Mouse (Mus musculus) embryonic facial prominence, embryonic 12.5 days (tissue): Measurements from ENCODE around the gene Rxfp3. TPM values are rescaled to one million over a fixed set of nuclear protein-coding genes. Genes with fewer than 3 reads are reported as not detected.
"Not testable (repeated sequence)": the region's sequence is repeated elsewhere in the genome, so short reads cannot be mapped to it uniquely, and the experiment has no call there.

Experiments
- ATAC-seq: fragments of 200-750 bp; cut with Nextera tagmentation; 2 replicates; pipeline ENCODE4 v1.8.0; 2017; ENCODE audit not compliant: insufficient number of reproducible peaks, insufficient read depth, low FRiP score, low TSS enrichment
- H3K27ac ChIP-seq: fragments of 300-500 bp; sonication (generic); 2 replicates; pipeline ENCODE4 v1.5.1; 2016; ENCODE audit warnings: mild to moderate bottlenecking
- H3K27me3 ChIP-seq: fragments of 300-500 bp; sonication (generic); 2 replicates; pipeline ENCODE4 v1.6.1; 2016; ENCODE audit warnings: mild to moderate bottlenecking, moderate library complexity
- H3K36me3 ChIP-seq: fragments of 300-500 bp; sonication (generic); 2 replicates; pipeline ENCODE4 v1.6.1; 2016; ENCODE audit warnings: mild to moderate bottlenecking
- H3K4me1 ChIP-seq: fragments of 300-500 bp; sonication (generic); 2 replicates; pipeline ENCODE4 v1.6.1; 2016
- H3K4me2 ChIP-seq: fragments of 300-500 bp; sonication (generic); replicated peaks from 2 replicates; pipeline ENCODE4 v1.6.1; 2016; ENCODE audit warnings: mild to moderate bottlenecking, moderate library complexity
- H3K4me3 ChIP-seq: fragments of 300-500 bp; sonication (generic); 2 replicates; pipeline ENCODE4 v1.5.1; 2016; ENCODE audit warnings: mild to moderate bottlenecking
- H3K9ac ChIP-seq: fragments of 300-500 bp; sonication (generic); 2 replicates; pipeline ENCODE4 v1.6.1; 2016; ENCODE audit warnings: mild to moderate bottlenecking, moderate library complexity
- H3K9me3 ChIP-seq: fragments of 300-500 bp; sonication (generic); 2 replicates; pipeline ENCODE4 v1.6.1; 2016; ENCODE audit warnings: mild to moderate bottlenecking, moderate library complexity
- WGBS: fragments of 180-500 bp; shearing (Covaris S2); methylation state at CpG from one replicate; pipeline ENCODE4 v1.1.7; 2016; 5-methylcytosine and 5-hydroxymethylcytosine counted together
- polyA plus RNA-seq: library from polyadenylated mRNA; unstranded; fragments of >200 nt; fragmentation: Nextera tagmentation; extraction: Ambion mirVana; gene quantifications from 2 replicates; pipeline ENCODE4 v1.2.1, GENCODE M21; 2016

The Rxfp3 gene
- polyA plus RNA-seq, 1 experiment from 2014 or later, result 2.6 TPM

DNA sequence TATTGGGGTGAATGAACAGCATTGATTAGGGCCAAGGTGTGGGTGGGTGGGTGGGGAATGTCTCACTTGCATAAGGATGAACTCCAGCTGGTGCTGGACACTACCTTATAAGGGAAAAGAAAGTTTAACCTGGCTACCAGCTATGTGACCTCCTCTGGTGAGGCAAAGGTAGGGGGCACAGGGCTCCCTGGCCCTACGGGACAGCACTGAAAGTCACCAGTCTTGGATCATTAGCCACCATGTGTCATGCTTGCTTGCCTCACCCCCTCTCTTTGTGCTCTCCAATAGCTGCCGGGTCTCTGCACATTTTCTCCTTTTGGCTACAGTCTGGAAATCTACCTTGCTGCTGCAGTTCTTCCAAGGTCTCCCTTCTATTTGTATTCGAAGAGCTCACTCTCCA, 7.6 kb downstream of the Rxfp3 start:
- no peak overlapping the region for H3K27ac ChIP-seq
- ATAC-seq, result no peak
- peaks cover 20% of the 10 kb centered on the region for H3K27me3 ChIP-seq
- H3K4me1 ChIP-seq, result no peaks in the 10 kb centered on the region
- no peak overlapping the region for H3K4me3 ChIP-seq
- H3K36me3 ChIP-seq, result no peaks in the 10 kb centered on the region
- WGBS, result 68% methylated on average over 3 of the region's 3 CpGs
- H3K9ac ChIP-seq, result no peak overlapping the region
- H3K4me2 ChIP-seq, result no peak overlapping the region
- no peaks in the 10 kb centered on the region for H3K9me3 ChIP-seq

DNA sequence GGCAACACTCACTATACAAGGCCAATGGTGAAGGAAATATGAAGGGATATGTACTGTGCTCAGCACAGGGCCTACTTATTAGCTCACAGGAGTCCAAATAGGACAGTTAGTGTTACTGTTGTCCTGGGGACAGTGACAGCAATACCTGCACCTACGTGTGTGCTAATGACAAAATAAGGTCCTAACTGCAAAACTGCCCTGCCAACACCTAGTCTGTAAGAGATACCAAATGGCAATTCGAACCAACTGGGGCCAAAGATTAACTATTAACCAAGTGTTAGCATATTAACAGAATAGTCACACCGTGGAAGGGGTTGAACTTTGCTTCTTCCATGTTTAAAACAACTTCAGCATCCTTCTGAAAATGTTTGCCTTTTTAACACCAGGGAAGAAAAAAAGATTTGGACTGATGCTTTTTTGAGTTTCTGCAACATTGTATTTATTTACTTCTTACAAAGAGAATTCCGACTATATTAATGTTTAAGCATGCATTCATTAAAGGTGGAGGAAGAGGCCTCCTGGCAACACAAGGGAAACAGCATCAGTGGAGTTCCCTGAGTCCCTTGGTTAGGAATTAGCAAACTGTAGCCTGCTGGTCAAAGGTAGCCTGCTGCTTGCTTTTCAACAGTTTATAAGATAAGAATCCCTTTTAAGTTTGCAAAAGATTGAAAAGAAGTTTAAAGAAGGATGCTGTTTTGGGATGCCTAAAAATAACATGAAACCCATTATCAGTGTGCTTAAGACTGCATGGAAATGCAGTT, 10.8 kb downstream of the Rxfp3 start:
- Histone ChIP-seq H3K27ac (no peak overlapping the region), H3K9ac (no peak overlapping the region), H3K27me3 (no peaks in the 10 kb centered on the region), H3K4me1 (no peaks in the 10 kb centered on the region), H3K4me3 (no peak overlapping the region), H3K36me3 (no peaks in the 10 kb centered on the region), H3K4me2 (no peak overlapping the region), H3K9me3 (no peaks in the 10 kb centered on the region)
- no peak for ATAC-seq
- 79% methylated on average over 4 of the region's 4 CpGs for WGBS

DNA sequence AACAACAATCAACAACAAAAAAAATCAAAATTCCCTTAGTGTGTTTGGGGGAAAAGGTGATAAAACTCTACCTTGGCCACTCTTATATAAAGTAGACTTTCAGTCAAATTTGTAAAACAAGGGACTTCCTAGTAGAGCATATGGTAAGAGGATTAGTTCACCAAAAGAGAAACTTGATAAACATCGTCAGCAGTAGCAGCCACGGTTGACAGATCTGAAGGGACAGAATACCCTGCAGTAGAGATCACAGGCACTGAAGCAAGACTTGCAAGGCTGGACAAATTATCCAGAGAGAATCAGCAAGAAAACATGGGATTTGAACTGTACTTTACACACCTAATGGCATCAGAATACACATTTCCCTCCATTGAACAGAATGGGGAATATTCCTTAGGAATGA, 22.9 kb downstream of the Rxfp3 start:
- Histone ChIP-seq H3K27me3 (no peaks in the 10 kb centered on the region), H3K4me1 (no peaks in the 10 kb centered on the region), H3K4me2 (no peak overlapping the region), H3K9me3 (no peaks in the 10 kb centered on the region), H3K4me3 (no peak overlapping the region), H3K9ac (no peak overlapping the region), H3K36me3 (no peaks in the 10 kb centered on the region), H3K27ac (no peak overlapping the region)
- 38% methylated on average over 2 of the region's 2 CpGs for WGBS
- no peak for ATAC-seq

DNA sequence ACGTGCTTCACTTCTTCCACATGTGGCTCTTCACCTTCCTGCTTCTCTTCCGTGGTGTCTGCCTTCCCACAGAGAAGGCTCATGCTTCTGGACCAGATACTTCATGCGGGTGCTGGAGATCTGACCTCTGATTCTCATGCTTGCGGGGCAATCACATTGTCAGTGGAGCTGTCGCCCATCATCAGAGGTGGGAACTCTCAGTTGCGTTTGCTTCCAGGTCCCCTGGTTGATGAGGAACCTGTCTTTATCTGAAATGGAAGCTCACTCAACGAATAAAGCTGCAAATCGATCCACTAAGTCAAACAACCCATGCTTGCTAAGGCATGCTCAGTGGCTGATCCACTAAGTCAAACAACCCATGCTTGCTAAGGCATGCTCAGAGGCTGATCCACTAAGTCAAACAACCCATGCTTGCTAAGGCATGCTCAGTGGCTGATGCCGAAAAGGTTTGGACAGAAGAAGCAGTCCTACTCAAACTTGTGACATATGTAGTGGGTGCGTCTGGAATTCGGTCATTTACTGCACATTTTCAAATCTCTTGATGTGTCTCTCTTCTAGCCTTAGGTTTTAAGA, 26.7 kb downstream of the Rxfp3 start:
- no peak overlapping the region for H3K27ac ChIP-seq
- WGBS, result 89% methylated on average over 11 of the region's 11 CpGs
- H3K4me2 ChIP-seq, result no peak overlapping the region
- H3K9ac ChIP-seq, result no peak overlapping the region
- no peaks in the 10 kb centered on the region for H3K36me3 ChIP-seq
- H3K4me3 ChIP-seq, result no peak overlapping the region
- no peaks in the 10 kb centered on the region for H3K4me1 ChIP-seq
- no peaks in the 10 kb centered on the region for H3K27me3 ChIP-seq
- no peak for ATAC-seq
- no peaks in the 10 kb centered on the region for H3K9me3 ChIP-seq

DNA sequence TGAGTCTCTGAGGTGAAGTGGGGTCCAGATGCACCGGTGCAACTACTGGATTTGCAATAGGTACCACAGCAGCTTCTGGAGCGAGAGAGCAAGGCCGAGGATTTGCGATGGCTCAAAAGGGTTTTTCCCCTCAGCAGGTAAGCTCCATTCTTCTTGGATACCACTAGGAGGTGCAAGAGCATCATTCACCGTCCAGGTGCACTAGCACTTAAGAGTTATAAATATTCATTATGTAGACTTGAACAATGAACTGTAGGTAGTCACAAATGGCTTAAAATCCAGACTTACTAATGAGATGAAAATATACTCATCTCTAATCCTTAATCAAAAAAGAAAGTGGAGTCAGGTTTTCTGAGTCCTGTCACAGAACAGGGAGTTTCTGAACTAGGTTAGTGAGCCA, 29.0 kb downstream of the Rxfp3 start:
- ATAC-seq, result no peak
- Histone ChIP-seq H3K4me2 (no peak overlapping the region), H3K9ac (no peak overlapping the region), H3K4me1 (no peaks in the 10 kb centered on the region), H3K27me3 (no peaks in the 10 kb centered on the region), H3K9me3 (no peaks in the 10 kb centered on the region), H3K36me3 (no peaks in the 10 kb centered on the region), H3K4me3 (no peak overlapping the region), H3K27ac (no peak overlapping the region)
- WGBS, result 20% methylated on average over 5 of the region's 5 CpGs

DNA sequence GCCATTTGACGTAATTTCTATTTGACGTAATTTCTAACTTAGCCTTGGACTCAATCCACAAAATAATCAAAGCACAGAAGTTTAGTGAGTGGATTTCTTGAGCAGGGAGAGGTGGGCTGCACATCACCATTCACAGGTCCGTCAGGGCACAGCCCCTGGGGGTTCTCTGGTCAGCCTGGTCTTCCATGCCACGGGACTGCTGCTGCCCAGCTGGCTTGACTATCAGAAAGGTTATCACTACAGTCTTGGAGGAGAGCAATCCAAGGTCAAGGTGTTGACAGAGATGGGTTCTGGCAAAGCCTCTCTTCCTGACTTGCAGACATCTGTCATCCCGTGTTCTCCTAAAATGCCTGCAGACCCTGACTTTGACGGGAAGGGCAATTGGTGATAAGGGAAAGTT, 33.1 kb downstream of the Rxfp3 start:
- Histone ChIP-seq H3K27me3 (no peaks in the 10 kb centered on the region), H3K36me3 (no peaks in the 10 kb centered on the region), H3K27ac (no peak overlapping the region), H3K4me3 (no peak overlapping the region), H3K4me2 (no peak overlapping the region), H3K4me1 (no peaks in the 10 kb centered on the region), H3K9ac (no peak overlapping the region), H3K9me3 (no peaks in the 10 kb centered on the region)
- 75% methylated on average over 6 of the region's 6 CpGs for WGBS
- ATAC-seq, result no peak

DNA sequence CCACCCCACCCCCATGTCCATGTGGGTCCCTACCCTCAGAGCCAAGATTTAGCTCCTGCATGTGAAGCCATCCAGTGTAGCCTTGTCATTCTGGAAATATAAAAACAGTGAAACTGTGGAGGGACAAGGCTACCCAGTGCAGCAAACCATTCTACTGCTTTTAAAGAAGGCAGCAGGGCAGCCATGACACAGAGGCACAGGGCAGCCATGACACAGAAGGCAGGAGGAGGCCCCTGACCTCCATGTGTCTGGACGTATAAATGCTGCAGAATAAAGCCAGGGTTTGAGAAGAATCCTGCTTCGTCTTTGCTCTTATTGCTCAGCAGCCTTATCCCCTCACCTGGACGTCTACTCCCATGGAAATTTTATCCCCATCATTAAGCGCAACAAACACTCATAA, 34.0 kb downstream of the Rxfp3 start:
- H3K27ac ChIP-seq, result no peak overlapping the region
- ATAC-seq, result no peak
- no peaks in the 10 kb centered on the region for H3K36me3 ChIP-seq
- 76% methylated on average over 4 of the region's 4 CpGs for WGBS
- H3K27me3 ChIP-seq, result no peaks in the 10 kb centered on the region
- H3K4me2 ChIP-seq, result no peak overlapping the region
- no peaks in the 10 kb centered on the region for H3K4me1 ChIP-seq
- no peak overlapping the region for H3K4me3 ChIP-seq
- H3K9me3 ChIP-seq, result no peaks in the 10 kb centered on the region
- no peak overlapping the region for H3K9ac ChIP-seq

DNA sequence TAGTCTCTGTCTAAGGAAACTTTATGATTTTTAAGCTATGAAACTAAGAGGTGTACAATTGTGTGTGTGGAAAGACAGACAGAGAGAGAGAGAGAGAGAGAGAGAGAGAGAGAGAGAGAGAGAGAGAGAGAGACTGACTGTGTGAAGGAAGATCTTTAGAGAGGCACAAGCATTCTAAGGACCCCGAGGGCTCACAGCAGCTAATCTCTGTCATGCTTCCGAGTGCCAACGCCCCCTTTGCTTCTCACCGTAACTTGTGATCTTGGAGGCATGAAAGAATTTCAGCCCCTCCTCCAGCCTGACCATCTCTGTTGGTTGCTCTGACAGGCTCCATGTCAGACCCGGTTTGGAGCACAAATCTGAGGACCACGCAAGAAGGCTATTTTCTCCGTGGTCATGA, 37.4 kb downstream of the Rxfp3 start, which contains the start of gene Slc45a2:
Slc45a2 (plus strand) TSS at position 301 of the 400 bp plus-strand sequence.
- 55% methylated on average over 7 of the region's 7 CpGs for WGBS
- Histone ChIP-seq H3K4me2 (no peak within 1 kb of the TSS), H3K27me3 (no peaks in the 10 kb centered on the region), H3K27ac (no peak within 1 kb of the TSS), H3K4me3 (no peak within 1 kb of the TSS), H3K9ac (no peak within 1 kb of the TSS), H3K4me1 (no peaks in the 10 kb centered on the region), H3K9me3 (no peaks in the 10 kb centered on the region), H3K36me3 (0 out of 2 replicates have a peak, but pooled peaks cover 4% of the 10 kb centered on the region)
- ATAC-seq, result no peak

DNA sequence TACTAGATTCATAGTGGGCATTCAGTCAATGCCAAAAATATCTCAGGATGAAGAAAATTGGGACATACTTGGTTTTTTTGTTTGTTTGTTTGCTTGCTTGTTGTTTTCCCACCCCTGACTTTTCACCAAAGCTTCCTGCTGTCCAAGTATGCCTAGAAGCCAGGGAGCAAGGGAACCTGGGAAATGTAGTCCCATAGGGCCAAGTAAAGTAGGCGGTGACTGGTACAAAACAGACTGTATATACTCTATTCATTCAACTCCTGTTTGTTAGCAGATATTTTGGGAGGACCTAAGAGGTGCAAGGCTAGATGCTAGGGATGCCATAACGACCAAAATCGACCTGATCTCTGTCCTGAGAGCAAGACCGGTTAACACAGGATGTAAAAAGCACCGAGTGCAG, 38.0 kb downstream of the Rxfp3 start:
- no peak for ATAC-seq
- whole genome bisulfite sequencing, result 44% methylated on average over 5 of the region's 5 CpGs

DNA sequence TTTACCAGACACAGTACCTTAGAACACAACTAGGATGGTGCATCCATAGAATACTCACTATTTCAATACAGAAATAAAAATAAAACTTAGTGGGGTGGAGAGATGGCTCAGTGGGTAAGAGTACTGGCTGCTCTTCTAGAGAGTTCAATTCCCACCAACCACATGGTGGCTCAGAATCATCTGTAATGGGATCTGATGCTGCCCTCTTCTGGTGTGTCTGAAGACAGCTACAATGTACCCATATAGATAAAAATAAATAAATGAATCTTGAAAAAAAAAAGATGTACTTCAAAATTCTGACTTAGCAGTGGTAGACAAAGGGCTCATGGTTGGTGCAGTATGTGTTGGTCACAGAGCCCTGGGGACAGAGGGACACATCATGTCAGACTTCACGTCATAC, 46.2 kb downstream of the Rxfp3 start:
- WGBS, result 87% methylated on average over 1 of the region's 1 CpGs
- H3K9ac ChIP-seq, result no peak overlapping the region
- H3K4me1 ChIP-seq, result no peaks in the 10 kb centered on the region
- ATAC-seq, result no peak
- no peaks in the 10 kb centered on the region for H3K27me3 ChIP-seq
- H3K4me2 ChIP-seq, result no peak overlapping the region
- no peak overlapping the region for H3K4me3 ChIP-seq
- H3K36me3 ChIP-seq, result peaks cover 23% of the 10 kb centered on the region
- H3K9me3 ChIP-seq, result no peaks in the 10 kb centered on the region
- no peak overlapping the region for H3K27ac ChIP-seq

More for the DNA sequence above, 38.0 kb downstream of the Rxfp3 start:
- no peaks in the 10 kb centered on the region for H3K9me3 ChIP-seq
- no peak overlapping the region for H3K4me3 ChIP-seq
- H3K27me3 ChIP-seq, result no peaks in the 10 kb centered on the region
- no peak overlapping the region for H3K4me2 ChIP-seq
- no peak overlapping the region for H3K27ac ChIP-seq
- peaks cover 7% of the 10 kb centered on the region for H3K36me3 ChIP-seq
- H3K4me1 ChIP-seq, result no peaks in the 10 kb centered on the region
- H3K9ac ChIP-seq, result no peak overlapping the region

DNA sequence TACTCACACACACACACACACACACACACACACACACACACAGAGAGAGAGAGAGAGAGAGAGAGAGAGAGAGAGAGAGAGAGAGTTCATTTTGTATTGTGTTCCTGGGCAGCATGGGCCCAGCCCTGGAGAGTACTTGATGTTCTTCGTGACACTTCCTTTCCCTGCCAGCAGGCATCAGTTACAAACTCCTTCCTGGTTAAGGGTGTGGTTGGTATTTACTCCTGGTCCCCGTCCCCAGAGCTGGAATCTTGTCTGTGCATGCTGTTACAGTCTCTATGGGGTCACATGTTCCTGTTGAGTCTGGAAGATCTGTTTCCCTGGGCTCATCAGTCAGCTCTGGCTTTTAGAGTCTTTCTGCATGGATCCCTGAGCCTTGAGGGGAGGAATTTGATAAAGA, 47.4 kb downstream of the Rxfp3 start:
- no peaks in the 10 kb centered on the region for H3K4me1 ChIP-seq
- no peak overlapping the region for H3K9ac ChIP-seq
- H3K4me2 ChIP-seq, result no peak overlapping the region
- H3K27me3 ChIP-seq, result no peaks in the 10 kb centered on the region
- no peak for ATAC-seq
- peaks cover 20% of the 10 kb centered on the region for H3K36me3 ChIP-seq
- no peaks in the 10 kb centered on the region for H3K9me3 ChIP-seq
- 33% methylated on average over 2 of the region's 2 CpGs for WGBS
- H3K27ac ChIP-seq, result no peak overlapping the region
- H3K4me3 ChIP-seq, result no peak overlapping the region

DNA sequence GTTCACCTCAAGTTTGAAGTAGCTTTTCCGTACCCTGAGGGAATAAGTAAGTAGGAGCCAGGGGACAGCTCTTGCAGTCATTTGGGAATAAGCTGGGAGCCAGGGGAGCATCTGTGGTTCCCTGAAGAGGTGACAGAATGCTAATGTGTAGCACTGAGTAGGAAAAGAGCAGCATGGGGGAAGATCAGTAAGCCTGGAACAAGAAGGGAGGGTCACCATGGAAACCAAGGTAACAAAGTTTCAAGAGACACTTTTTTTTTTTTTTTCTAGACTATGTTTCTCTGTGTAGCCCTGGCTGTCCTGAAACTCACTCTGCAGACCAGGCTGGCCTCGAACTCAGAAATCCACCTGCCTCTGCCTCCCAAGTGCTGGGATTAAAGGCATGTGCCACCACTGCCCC, 51.3 kb downstream of the Rxfp3 start:
- H3K27ac ChIP-seq, ATAC-seq, H3K4me3 ChIP-seq, H3K27me3 ChIP-seq, H3K9ac ChIP-seq, H3K9me3 ChIP-seq, H3K4me1 ChIP-seq, H3K4me2 ChIP-seq: not testable (repeated sequence)
- H3K36me3 ChIP-seq, result peaks cover 15% of the 10 kb centered on the region; the same call in 1 of the 2 replicates
- WGBS, result 71% methylated on average over 2 of the region's 2 CpGs
